In genomic region chr6:137330782-137331181, GRCm38 (mm10) we compare ENCODE assay signal across 21 mouse cellular contexts.
"Had no signal": no experiment of that assay in that cellular context is flagged by ENCODE, and none has a peak within 500 bp of the region (broad histone marks: within the 10 kb centered on the region; RNA-seq: fewer than 3 reads in every experiment).

No protein-coding gene starts in this region.

- H3K9ac ChIP-seq: liver, embryonic 13.5 days; liver, embryonic 15.5 days; liver, postnatal 0 days; lung, embryonic 15.5 days; neural tube, embryonic 13.5 days; neural tube, embryonic 15.5 days had no signal

- H3K27ac ChIP-seq: liver, embryonic 13.5 days; liver, embryonic 15.5 days; lung, embryonic 15.5 days; macrophage; neural tube, embryonic 13.5 days; neural tube, embryonic 15.5 days had no signal

- DNase-seq: liver, embryonic 13.5 days; liver, postnatal 0 days; lung, adult 2 months; lung, postnatal 14 days; lung, postnatal 36 days; retina, postnatal 1 day; right cerebral cortex, adult 18-20 months; right cerebral cortex, postnatal 25 days; right cerebral cortex, postnatal 4 days; spleen, adult 18-20 months; thymus, adult 18-20 months; thymus, postnatal 14 days; thymus, postnatal 36 days had no signal

- H3K36me3 ChIP-seq: liver, embryonic 13.5 days; liver, embryonic 15.5 days; lung, embryonic 15.5 days; neural tube, embryonic 15.5 days had no signal

- H3K4me2 ChIP-seq: liver, embryonic 13.5 days; liver, embryonic 15.5 days; lung, embryonic 15.5 days; neural tube, embryonic 13.5 days; neural tube, embryonic 15.5 days had no signal

- H3K27me3 ChIP-seq: liver, embryonic 13.5 days; liver, embryonic 15.5 days; lung, embryonic 15.5 days; megakaryocyte, embryonic 14.5 days; neural tube, embryonic 13.5 days; neural tube, embryonic 15.5 days had no signal

- ATAC-seq: liver, postnatal 0 days; lung, postnatal 0 days had no signal

- H3K4me1 ChIP-seq: liver, embryonic 13.5 days; liver, embryonic 15.5 days; lung, embryonic 15.5 days; megakaryocyte, embryonic 14.5 days had no signal

- H3K4me3 ChIP-seq: liver, embryonic 13.5 days; liver, embryonic 15.5 days; lung, embryonic 15.5 days; megakaryocyte, embryonic 14.5 days; myocyte; neural tube, embryonic 13.5 days; neural tube, embryonic 15.5 days had no signal

- H3K9me3 ChIP-seq: lung, embryonic 15.5 days; neural tube, embryonic 15.5 days had no signal
